Mouse (Mus musculus): Measurements from ENCODE around the gene Epb41l3. TPM values are rescaled to one million over a fixed set of nuclear protein-coding genes. Genes with fewer than 3 reads are reported as not detected.

Gene Epb41l3
- total and polyA plus RNA-seq, 2 experiments from 2014 or later, result 41.9 to 53.7 TPM

- Histone ChIP-seq H3K27me3 (ENCODE audit: control insufficient read depth, insufficient read depth, low read length) (no peaks in the 10 kb centered on the region), H3K4me2 (ENCODE audit: low read depth, low read length) (no peak overlapping the region), H3K9ac (replicated peaks; ENCODE audit: low read depth, low read length) (no peak overlapping the region), H3K36me3 (replicated peaks; ENCODE audit: control insufficient read depth, insufficient read depth, low read length) (no peaks in the 10 kb centered on the region), H3K27ac (ENCODE audit: low read depth) (no peak overlapping the region), H3K4me1 (ENCODE audit: control insufficient read depth, insufficient read depth) (no peaks in the 10 kb centered on the region), H3K4me3 (ENCODE audit: low read depth, low read length) (no peak overlapping the region), H3K9me3 (replicated peaks; ENCODE audit: control insufficient read depth, low read length) (peaks cover 6% of the 10 kb centered on the region; the same call in 1 of the 2 replicates)
- WGBS, result 82% methylated on average over 7 of the region's 7 CpGs
- DNase-seq (ENCODE audit: low spot score) (no peak), ATAC-seq (ENCODE audit: insufficient read depth, low read depth) (no peak)
- no peak for TF ChIP-seq CTCF (IDR thresholded peaks at IDR 0.05; ENCODE audit: low read depth)
- no peak for TF ChIP-seq EP300 (IDR thresholded peaks at IDR 0.05; ENCODE audit: low read depth)
These were observed 15.7 kb upstream of the Epb41l3 start for GRCm38 (mm10) chr17:69059760-69060159.

GRCm38 (mm10) chr17:69060388-69060787 lies 15.1 kb upstream of the Epb41l3 start:
- no peak overlapping the region for H3K27ac ChIP-seq (ENCODE audit: low read depth)
- no peak for TF ChIP-seq EP300 (IDR thresholded peaks at IDR 0.05; ENCODE audit: low read depth)
- no peak for TF ChIP-seq CTCF (IDR thresholded peaks at IDR 0.05; ENCODE audit: low read depth)
- H3K27me3 ChIP-seq (ENCODE audit: control insufficient read depth, insufficient read depth, low read length), result no peaks in the 10 kb centered on the region
- no peak for DNase-seq (ENCODE audit: low spot score)
- H3K4me3 ChIP-seq (ENCODE audit: low read depth, low read length), result no peak overlapping the region
- no peaks in the 10 kb centered on the region for H3K36me3 ChIP-seq (replicated peaks; ENCODE audit: control insufficient read depth, insufficient read depth, low read length)
- H3K9ac ChIP-seq (replicated peaks; ENCODE audit: low read depth, low read length), result no peak overlapping the region
- no peak overlapping the region for H3K4me2 ChIP-seq (ENCODE audit: low read depth, low read length)
- H3K4me1 ChIP-seq (ENCODE audit: control insufficient read depth, insufficient read depth), result no peaks in the 10 kb centered on the region
- no peak for ATAC-seq (ENCODE audit: insufficient read depth, low read depth)
- 80% methylated on average over 7 of the region's 7 CpGs for WGBS
- H3K9me3 ChIP-seq (replicated peaks; ENCODE audit: control insufficient read depth, low read length), result peaks cover 6% of the 10 kb centered on the region; the same call in 1 of the 2 replicates

GRCm38 (mm10) chr17:69061883-69062745 lies 13.4 kb upstream of the Epb41l3 start:
- H3K27me3 ChIP-seq (ENCODE audit: control insufficient read depth, insufficient read depth, low read length), result no peaks in the 10 kb centered on the region
- no peak overlapping the region for H3K4me3 ChIP-seq (ENCODE audit: low read depth, low read length)
- no peaks in the 10 kb centered on the region for H3K4me1 ChIP-seq (ENCODE audit: control insufficient read depth, insufficient read depth)
- peaks cover 6% of the 10 kb centered on the region; the same call in 1 of the 2 replicates for H3K9me3 ChIP-seq (replicated peaks; ENCODE audit: control insufficient read depth, low read length)
- DNase-seq (ENCODE audit: low spot score), result no peak
- H3K27ac ChIP-seq (ENCODE audit: low read depth), result no peak overlapping the region
- ATAC-seq (ENCODE audit: insufficient read depth, low read depth), result no peak
- H3K36me3 ChIP-seq (replicated peaks; ENCODE audit: control insufficient read depth, insufficient read depth, low read length), result no peaks in the 10 kb centered on the region
- WGBS, result 76% methylated on average over 9 of the region's 9 CpGs
- TF ChIP-seq EP300 (IDR thresholded peaks at IDR 0.05; ENCODE audit: low read depth) (no peak), CTCF (IDR thresholded peaks at IDR 0.05; ENCODE audit: low read depth) (no peak)
- no peak overlapping the region for H3K9ac ChIP-seq (replicated peaks; ENCODE audit: low read depth, low read length)
- no peak overlapping the region for H3K4me2 ChIP-seq (ENCODE audit: low read depth, low read length)

- 27% methylated on average over 11 of the region's 11 CpGs for WGBS
- DNase-seq (ENCODE audit: low spot score), result no peak
- no peaks in the 10 kb centered on the region for H3K36me3 ChIP-seq (replicated peaks; ENCODE audit: control insufficient read depth, insufficient read depth, low read length)
- H3K4me3 ChIP-seq (ENCODE audit: low read depth, low read length), result no peak overlapping the region
- no peak overlapping the region for H3K9ac ChIP-seq (replicated peaks; ENCODE audit: low read depth, low read length)
- no peaks in the 10 kb centered on the region for H3K27me3 ChIP-seq (ENCODE audit: control insufficient read depth, insufficient read depth, low read length)
- H3K4me2 ChIP-seq (ENCODE audit: low read depth, low read length), result no peak overlapping the region
- H3K4me1 ChIP-seq (ENCODE audit: control insufficient read depth, insufficient read depth), result no peaks in the 10 kb centered on the region
- no peak for TF ChIP-seq EP300 (IDR thresholded peaks at IDR 0.05; ENCODE audit: low read depth)
- TF ChIP-seq CTCF (IDR thresholded peaks at IDR 0.05; ENCODE audit: low read depth), result no peak
- H3K9me3 ChIP-seq (replicated peaks; ENCODE audit: control insufficient read depth, low read length), result no peaks in the 10 kb centered on the region
- ATAC-seq (ENCODE audit: insufficient read depth, low read depth), result no peak
- no peak overlapping the region for H3K27ac ChIP-seq (ENCODE audit: low read depth)
These were observed 7.3 kb upstream of the Epb41l3 start for GRCm38 (mm10) chr17:69067937-69068739.

GRCm38 (mm10) chr17:69074095-69074494 lies 1.4 kb upstream of the Epb41l3 start:
- TF ChIP-seq EP300 (IDR thresholded peaks at IDR 0.05; ENCODE audit: low read depth), result no peak
- TF ChIP-seq CTCF (IDR thresholded peaks at IDR 0.05; ENCODE audit: low read depth), result no peak
- Histone ChIP-seq H3K9ac (replicated peaks; ENCODE audit: low read depth, low read length) (no peak overlapping the region), H3K4me3 (ENCODE audit: low read depth, low read length) (no peak overlapping the region), H3K4me2 (ENCODE audit: low read depth, low read length) (no peak overlapping the region), H3K27me3 (ENCODE audit: control insufficient read depth, insufficient read depth, low read length) (peaks cover 39% of the 10 kb centered on the region), H3K4me1 (ENCODE audit: control insufficient read depth, insufficient read depth) (no peaks in the 10 kb centered on the region), H3K9me3 (replicated peaks; ENCODE audit: control insufficient read depth, low read length) (no peaks in the 10 kb centered on the region), H3K36me3 (replicated peaks; ENCODE audit: control insufficient read depth, insufficient read depth, low read length) (no peaks in the 10 kb centered on the region), H3K27ac (ENCODE audit: low read depth) (no peak overlapping the region)
- 85% methylated on average over 4 of the region's 4 CpGs for WGBS
- ATAC-seq (ENCODE audit: insufficient read depth, low read depth), result no peak
- no peak for DNase-seq (ENCODE audit: low spot score)

Data from heart, postnatal 0 days (tissue).